Mouse (Mus musculus): ENCODE results near the gene Qpctl. TPM values are rescaled to one million over a fixed set of nuclear protein-coding genes. Genes with fewer than 3 reads are reported as not detected.
"Not testable (repeated sequence)": the region's sequence is repeated elsewhere in the genome, so short reads cannot be mapped to it uniquely, and the experiment has no call there.

The Qpctl gene
- total and polyA plus RNA-seq, 3 experiments = 14.0 to 26.3 (median 21.2) TPM

- no peak for DNase-seq
Observed at GRCm38 (mm10) chr7:19164189-19164588, 15.1 kb upstream of the Qpctl start.

GRCm38 (mm10) chr7:19163752-19164151, 14.7 kb upstream of the Qpctl start:
- no peak for DNase-seq

DNA sequence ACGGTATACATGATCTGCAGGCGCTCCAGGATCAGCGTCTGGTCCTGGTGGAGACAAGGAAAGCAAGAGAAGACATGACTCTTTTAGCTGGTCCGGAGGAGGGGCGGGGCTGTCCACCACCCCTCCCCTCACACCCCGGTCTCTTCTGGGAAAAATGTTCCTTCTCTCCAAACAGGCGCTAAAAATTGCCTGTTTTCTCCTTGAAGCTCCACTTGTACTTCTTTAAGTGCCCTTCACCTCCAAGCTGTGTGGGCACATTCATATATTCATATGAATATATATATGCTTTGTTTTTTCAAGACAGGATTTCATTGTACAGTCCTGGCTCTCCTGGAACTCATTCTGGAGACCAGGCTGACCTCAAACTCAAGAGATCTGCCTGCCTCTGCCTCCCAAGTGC, 13.8 kb upstream of the Qpctl start:
- no peak for DNase-seq

GRCm38 (mm10) chr7:19160115-19160514, 11.0 kb upstream of the Qpctl start:
- no peak for DNase-seq

DNA sequence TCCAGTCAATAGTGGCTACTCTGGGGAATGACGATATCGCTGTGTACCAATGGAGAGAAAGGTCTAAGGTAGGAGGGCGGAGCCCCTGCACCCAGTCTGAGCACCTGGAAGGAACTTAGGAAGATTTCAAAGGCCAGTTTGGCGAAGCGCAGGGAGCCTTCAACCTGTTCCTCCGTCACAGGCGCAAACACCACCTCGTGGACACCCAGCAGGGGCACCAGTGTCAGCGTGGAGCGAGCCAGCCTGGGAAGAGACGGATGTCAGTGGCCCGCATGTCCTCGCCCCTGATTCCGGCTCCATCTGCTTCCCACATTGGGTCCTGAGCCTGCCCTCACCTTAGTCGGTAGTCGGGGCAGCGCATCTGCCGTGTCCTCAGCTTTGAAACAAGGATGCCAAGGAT, 10.3 kb upstream of the Qpctl start:
- DNase-seq = no peak

- DNase-seq = no peak
Observed at GRCm38 (mm10) chr7:19158601-19159000, 9.5 kb upstream of the Qpctl start.

DNA sequence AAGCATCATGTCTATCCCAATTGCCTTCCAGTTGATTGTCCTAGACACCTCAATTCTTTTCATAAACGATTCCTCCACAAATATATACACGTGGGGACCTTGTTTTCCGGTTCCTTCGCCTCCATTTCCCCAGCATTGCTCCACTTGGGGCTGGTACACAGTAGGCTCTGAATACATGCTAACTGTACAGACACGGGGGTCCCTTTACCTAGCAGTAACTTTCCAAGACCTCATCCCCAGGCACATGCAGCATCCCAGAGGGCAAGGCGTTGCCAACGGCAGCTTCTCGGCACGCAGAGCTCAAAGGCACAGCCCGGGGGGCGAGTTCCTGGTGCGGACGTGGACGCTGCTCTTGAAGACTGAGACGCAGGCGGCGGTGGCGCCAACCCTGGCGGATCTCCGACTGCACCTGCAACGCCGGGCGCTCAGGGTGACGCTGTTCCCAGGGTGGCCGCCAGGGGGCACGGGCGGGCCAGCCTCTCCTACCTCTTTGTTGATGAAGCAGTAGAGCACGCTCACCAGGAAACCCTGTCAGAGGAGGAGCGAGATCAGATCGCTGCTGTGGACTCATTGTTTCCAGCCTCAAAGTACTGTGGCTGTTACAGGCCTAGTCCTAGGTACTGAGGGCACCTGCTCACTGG, 8.2 kb upstream of the Qpctl start:
- DNase-seq = peak; percentile 91

- DNase-seq = peak; percentile 82
Observed at GRCm38 (mm10) chr7:19155825-19156475, 6.9 kb upstream of the Qpctl start.

DNA sequence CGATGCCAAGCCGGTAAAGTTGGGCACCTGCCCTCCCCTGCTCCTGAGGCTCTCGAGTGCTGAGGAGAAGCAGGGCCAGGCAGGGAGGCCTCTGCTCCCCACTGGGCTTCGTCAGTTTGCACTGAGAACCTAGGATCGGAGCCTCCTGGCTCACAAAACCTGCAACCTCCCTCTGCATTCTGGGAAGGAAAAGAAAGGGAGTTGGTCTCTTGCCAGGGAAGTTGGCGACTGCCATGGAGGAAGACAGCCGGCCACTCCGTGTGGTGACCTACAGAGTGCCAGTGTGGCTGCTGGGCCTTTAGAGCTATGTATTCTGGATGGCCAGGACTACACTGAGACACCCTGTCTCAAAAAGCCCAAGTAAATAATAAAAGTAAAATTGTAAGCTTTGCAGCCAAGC, 5.7 kb upstream of the Qpctl start:
- no peak for DNase-seq

DNA sequence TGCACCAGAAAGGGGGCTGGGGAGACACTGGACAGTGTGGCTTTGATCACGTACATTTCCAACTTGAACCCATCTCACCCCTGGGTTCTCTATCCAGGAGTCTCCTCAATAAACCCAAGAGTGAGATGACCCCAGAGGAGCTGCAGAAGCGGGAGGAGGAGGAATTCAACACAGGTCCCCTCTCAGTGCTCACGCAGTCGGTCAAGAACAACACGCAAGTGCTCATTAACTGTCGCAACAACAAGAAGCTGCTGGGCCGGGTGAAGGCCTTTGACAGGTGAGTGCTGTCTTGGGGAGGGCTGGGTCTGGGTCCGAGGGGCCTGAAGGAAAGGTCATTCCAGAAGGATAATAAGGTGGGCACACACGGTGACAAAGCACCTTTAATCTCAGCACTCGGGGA, 2.0 kb upstream of the Qpctl start:
- DNase-seq = not testable (repeated sequence)

GRCm38 (mm10) chr7:19149626-19150025, 535 bp upstream of the Qpctl start, which contains the start of gene Snrpd2:
TSS of gene Snrpd2 (plus strand) at chr7:19149722.
- DNase-seq = peak; percentile 96

- no peak for DNase-seq
Observed at GRCm38 (mm10) chr7:19148180-19148874, 764 bp downstream of the Qpctl start.

DNA sequence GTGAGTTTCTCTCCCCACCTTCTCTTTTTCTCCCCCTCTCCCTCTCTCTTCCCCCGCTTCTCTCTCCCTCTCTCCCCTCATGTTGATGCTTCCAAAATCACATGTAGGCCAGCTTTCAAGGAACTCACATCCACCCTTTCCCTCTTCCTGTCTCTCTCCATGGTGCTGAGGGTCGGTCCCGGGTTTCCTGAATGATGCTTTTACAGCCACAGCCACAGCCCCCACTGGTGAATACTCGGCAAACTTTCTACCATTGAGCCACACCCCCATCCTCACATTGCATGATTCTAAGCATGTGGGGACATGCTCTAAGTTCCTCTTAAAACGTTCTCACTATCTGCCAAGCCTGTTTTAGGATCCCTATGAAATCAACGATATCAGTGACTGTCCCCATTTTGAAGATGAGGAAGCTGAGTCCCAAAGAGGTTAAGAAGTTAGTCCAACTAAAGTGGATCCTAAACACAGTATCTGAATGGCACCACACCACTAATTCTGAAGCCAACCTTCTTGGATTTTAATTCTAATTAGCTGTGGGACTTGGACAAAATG, 1.5 kb downstream of the Qpctl start:
- no peak for DNase-seq

DNA sequence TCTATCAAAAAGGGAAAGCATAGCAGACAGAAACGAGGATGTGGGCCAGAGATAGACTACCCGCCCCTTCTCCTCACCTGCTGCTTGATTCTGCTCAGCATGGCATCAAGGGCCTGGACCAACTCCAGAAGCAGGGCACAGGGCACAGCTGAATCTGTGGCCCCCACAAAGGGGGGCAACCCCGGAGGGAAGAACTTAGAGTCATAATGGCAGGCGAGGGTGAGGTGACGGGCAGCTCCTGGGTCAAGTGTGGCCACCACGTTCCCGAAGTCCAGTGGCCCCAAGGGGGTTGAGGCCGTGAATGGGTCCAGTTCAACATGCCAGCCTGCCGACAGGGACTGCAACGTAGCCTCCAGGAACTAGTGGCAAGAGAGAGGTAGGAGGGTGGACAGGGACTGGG, 2.3 kb downstream of the Qpctl start:
- DNase-seq = no peak

DNA sequence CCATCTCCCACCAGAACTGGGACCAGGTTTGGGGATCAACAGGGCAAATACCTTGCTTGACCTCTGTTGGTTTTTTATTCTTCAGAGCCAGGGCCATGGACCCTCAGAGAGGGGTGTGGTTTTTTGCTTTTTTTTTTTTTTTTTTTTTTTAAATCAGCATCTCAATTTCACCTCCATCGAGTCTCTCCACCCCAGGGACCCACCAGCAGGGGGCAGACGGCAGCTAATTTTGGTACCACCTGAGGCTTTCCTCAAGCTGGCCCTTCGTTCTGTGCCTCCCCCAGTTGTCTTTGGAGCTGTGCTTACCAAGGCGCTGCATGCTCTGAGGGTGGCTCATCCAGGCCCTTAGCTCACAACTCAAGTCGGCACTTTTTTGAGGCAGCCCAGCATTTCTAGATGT, 11.7 kb downstream of the Qpctl start:
- DNase-seq = peak; percentile 59

DNA sequence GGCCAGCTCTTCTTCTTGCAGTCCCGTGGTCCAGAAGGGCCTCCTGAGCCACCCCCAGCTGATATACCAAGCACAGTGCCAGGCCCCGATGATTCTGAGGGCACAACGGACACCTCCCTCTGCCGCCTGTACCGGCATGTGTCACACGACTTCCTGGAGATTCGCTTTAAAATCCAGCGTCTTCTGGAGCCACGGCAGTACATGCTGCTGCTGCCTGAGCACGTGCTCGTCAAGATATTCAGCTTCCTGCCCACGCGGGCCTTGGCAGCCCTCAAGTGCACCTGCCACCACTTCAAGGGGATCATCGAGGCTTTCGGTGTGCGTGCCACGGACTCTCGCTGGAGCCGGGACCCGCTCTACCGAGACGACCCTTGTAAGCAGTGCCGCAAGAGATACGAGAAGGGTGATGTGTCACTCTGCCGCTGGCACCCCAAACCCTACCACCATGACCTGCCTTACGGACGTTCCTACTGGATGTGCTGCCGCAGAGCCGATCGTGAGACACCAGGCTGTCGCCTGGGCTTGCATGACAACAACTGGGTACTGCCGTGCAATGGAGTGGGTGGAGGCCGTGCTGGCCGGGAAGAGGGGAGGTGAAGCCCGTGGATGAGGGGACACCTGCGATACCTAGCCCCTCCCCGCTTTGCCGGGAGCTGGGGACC, 12.3 kb downstream of the Qpctl start:
- DNase-seq = no peak

- DNase-seq = no peak
Observed at GRCm38 (mm10) chr7:19136168-19136567, 12.9 kb downstream of the Qpctl start.

DNA sequence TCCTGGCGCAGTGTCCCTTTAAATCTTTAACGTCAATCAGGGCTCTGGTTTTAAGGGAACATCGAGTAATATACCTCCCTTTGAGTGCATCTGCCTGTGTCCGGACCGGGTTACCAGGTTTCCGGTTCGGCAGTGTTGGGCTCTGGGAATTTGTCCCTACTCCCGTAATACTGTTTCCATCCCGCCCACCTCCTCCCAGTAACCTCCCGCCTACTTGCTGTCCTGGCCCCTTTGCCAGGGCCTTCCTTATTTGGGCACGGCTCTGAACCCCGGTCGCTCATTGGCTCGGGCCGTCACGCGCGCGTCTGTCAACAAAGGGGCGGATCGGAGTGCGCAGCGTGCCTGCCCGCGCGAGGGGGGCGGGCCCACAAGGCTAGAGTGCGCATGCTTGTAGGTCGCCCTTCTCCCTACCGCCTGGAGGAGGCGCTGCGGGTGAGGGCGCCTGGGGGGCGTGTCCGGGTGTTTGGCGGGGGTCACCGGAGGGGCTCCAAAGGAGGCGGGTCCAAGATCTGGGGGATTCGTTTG, 17.7 kb downstream of the Qpctl start:
- peak; percentile 99 for DNase-seq

- no peak for DNase-seq
Observed at GRCm38 (mm10) chr7:19130657-19131056, 18.4 kb downstream of the Qpctl start.

DNA sequence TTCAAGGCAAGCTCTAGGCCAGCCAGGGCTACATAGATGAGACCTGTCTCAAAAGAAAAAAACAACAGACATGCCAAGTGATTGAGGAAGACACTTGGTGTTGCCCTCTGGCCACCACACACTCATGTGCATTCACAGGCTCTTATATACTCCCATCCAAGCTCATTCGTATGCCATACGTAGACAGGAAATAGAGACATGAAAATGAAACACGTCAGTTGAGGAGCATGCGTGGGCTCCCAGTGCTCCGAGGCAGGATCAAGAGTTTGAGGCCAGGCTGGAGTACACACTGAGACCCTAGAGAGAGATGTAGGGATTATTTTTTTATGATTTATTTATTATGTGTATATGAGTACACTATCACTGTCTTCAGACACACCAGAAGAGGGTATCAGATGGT, 19.7 kb downstream of the Qpctl start:
- no peak for DNase-seq

DNA sequence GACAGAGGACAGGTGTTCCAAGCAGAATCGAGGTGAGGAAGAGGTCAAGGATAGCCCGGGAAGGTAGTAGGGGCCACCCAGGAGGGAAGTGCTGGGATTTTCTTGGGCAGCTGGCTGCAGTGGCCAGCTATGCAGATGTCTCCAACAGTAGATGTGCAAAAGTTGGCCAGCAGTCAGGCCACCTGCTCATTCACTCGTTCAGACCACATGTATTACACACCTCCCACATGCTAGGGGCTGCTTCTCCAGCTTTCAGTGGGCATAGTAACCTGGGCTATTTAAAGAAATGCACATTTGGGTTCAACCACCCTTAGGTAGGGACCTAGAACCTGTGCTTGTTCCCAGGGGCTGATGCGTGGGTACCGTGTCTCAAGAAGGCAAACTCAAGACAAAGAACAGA, 21.3 kb downstream of the Qpctl start:
- no peak for DNase-seq

GRCm38 (mm10) chr7:19124713-19125112, 24.4 kb downstream of the Qpctl start:
- DNase-seq = no peak

Measured in adrenal gland, adult 2 months (tissue).